Mouse (Mus musculus): Measurements from ENCODE around the gene Sesn3. TPM values are rescaled to one million over a fixed set of nuclear protein-coding genes. Genes with fewer than 3 reads are reported as not detected.

Sesn3 gene
- polyA plus RNA-seq, 1 experiment from 2014 or later = 28.9 TPM

- H3K36me3 ChIP-seq = no peaks in the 10 kb centered on the region
- H3K9me3 ChIP-seq = no peaks in the 10 kb centered on the region
- WGBS = 94% methylated on average over 1 of the region's 1 CpGs
- no peak overlapping the region for H3K9ac ChIP-seq
- no peaks in the 10 kb centered on the region for H3K27me3 ChIP-seq
- H3K4me1 ChIP-seq = 0 out of 2 replicates have a peak, but pooled peaks cover 12% of the 10 kb centered on the region
- H3K4me3 ChIP-seq = no peak overlapping the region
- H3K4me2 ChIP-seq (replicated peaks) = no peak overlapping the region
- no peak for ATAC-seq (ENCODE audit: insufficient number of reproducible peaks, insufficient read depth, low FRiP score, low TSS enrichment)
- H3K27ac ChIP-seq = no peak overlapping the region
These were observed 12.4 kb downstream of the Sesn3 start for GRCm38 (mm10) chr9:14287234-14287633.

GRCm38 (mm10) chr9:14288500-14288899 lies 13.6 kb downstream of the Sesn3 start:
- no peak overlapping the region for H3K9ac ChIP-seq
- H3K9me3 ChIP-seq = no peaks in the 10 kb centered on the region
- H3K4me2 ChIP-seq (replicated peaks) = no peak overlapping the region
- ATAC-seq (ENCODE audit: insufficient number of reproducible peaks, insufficient read depth, low FRiP score, low TSS enrichment) = no peak
- H3K36me3 ChIP-seq = no peaks in the 10 kb centered on the region
- no peak overlapping the region for H3K27ac ChIP-seq
- H3K4me1 ChIP-seq = 0 out of 2 replicates have a peak, but pooled peaks cover 9% of the 10 kb centered on the region
- H3K27me3 ChIP-seq = no peaks in the 10 kb centered on the region
- H3K4me3 ChIP-seq = no peak overlapping the region

GRCm38 (mm10) chr9:14293866-14294265 lies 19.0 kb downstream of the Sesn3 start:
- no peaks in the 10 kb centered on the region for H3K9me3 ChIP-seq
- no peak overlapping the region for H3K9ac ChIP-seq
- H3K27me3 ChIP-seq = no peaks in the 10 kb centered on the region
- no peak overlapping the region for H3K4me2 ChIP-seq (replicated peaks)
- WGBS = 88% methylated on average over 1 of the region's 1 CpGs
- no peak overlapping the region for H3K4me3 ChIP-seq
- ATAC-seq (ENCODE audit: insufficient number of reproducible peaks, insufficient read depth, low FRiP score, low TSS enrichment) = no peak
- H3K4me1 ChIP-seq = peaks cover 14% of the 10 kb centered on the region
- H3K36me3 ChIP-seq = no peaks in the 10 kb centered on the region
- no peak overlapping the region for H3K27ac ChIP-seq

GRCm38 (mm10) chr9:14295680-14296440 lies 21.0 kb downstream of the Sesn3 start:
- Histone ChIP-seq H3K36me3 (no peaks in the 10 kb centered on the region), H3K9ac (no peak overlapping the region), H3K27ac (no peak overlapping the region), H3K4me2 (replicated peaks) (no peak overlapping the region), H3K27me3 (no peaks in the 10 kb centered on the region), H3K9me3 (no peaks in the 10 kb centered on the region), H3K4me1 (peaks cover 20% of the 10 kb centered on the region), H3K4me3 (no peak overlapping the region)
- WGBS = 92% methylated on average over 8 of the region's 8 CpGs
- no peak for ATAC-seq (ENCODE audit: insufficient number of reproducible peaks, insufficient read depth, low FRiP score, low TSS enrichment)

GRCm38 (mm10) chr9:14297204-14297603 lies 22.3 kb downstream of the Sesn3 start:
- H3K27ac ChIP-seq = no peak overlapping the region
- no peak overlapping the region for H3K9ac ChIP-seq
- peaks cover 20% of the 10 kb centered on the region for H3K4me1 ChIP-seq
- 74% methylated on average over 5 of the region's 5 CpGs for WGBS
- no peak for ATAC-seq (ENCODE audit: insufficient number of reproducible peaks, insufficient read depth, low FRiP score, low TSS enrichment)
- H3K9me3 ChIP-seq = no peaks in the 10 kb centered on the region
- no peaks in the 10 kb centered on the region for H3K27me3 ChIP-seq
- H3K36me3 ChIP-seq = no peaks in the 10 kb centered on the region
- no peak overlapping the region for H3K4me3 ChIP-seq
- H3K4me2 ChIP-seq (replicated peaks) = no peak overlapping the region

GRCm38 (mm10) chr9:14299819-14300218 lies 25.0 kb downstream of the Sesn3 start:
- Histone ChIP-seq H3K4me2 (replicated peaks) (no peak overlapping the region), H3K9ac (no peak overlapping the region), H3K36me3 (no peaks in the 10 kb centered on the region), H3K27ac (no peak overlapping the region), H3K9me3 (no peaks in the 10 kb centered on the region), H3K27me3 (no peaks in the 10 kb centered on the region), H3K4me3 (no peak overlapping the region), H3K4me1 (peaks cover 18% of the 10 kb centered on the region)
- no peak for ATAC-seq (ENCODE audit: insufficient number of reproducible peaks, insufficient read depth, low FRiP score, low TSS enrichment)

- Histone ChIP-seq H3K4me3 (no peak overlapping the region), H3K9ac (no peak overlapping the region), H3K4me2 (replicated peaks) (no peak overlapping the region), H3K27ac (no peak overlapping the region), H3K9me3 (no peaks in the 10 kb centered on the region), H3K36me3 (no peaks in the 10 kb centered on the region), H3K27me3 (no peaks in the 10 kb centered on the region), H3K4me1 (peaks cover 18% of the 10 kb centered on the region)
- no peak for ATAC-seq (ENCODE audit: insufficient number of reproducible peaks, insufficient read depth, low FRiP score, low TSS enrichment)
- 77% methylated on average over 6 of the region's 6 CpGs for WGBS
These were observed 25.9 kb downstream of the Sesn3 start for GRCm38 (mm10) chr9:14300795-14301194.

GRCm38 (mm10) chr9:14304262-14304968 lies 29.5 kb downstream of the Sesn3 start:
- Histone ChIP-seq H3K27ac (no peak overlapping the region), H3K27me3 (no peaks in the 10 kb centered on the region), H3K4me3 (no peak overlapping the region), H3K9ac (no peak overlapping the region), H3K36me3 (peaks cover 16% of the 10 kb centered on the region), H3K4me2 (replicated peaks) (no peak overlapping the region), H3K4me1 (peaks cover under 1% of the 10 kb centered on the region; the same call in 1 of the 2 replicates), H3K9me3 (no peaks in the 10 kb centered on the region)
- 77% methylated on average over 9 of the region's 9 CpGs for WGBS
- ATAC-seq (ENCODE audit: insufficient number of reproducible peaks, insufficient read depth, low FRiP score, low TSS enrichment) = no peak

- no peak overlapping the region for H3K4me3 ChIP-seq
- no peaks in the 10 kb centered on the region for H3K9me3 ChIP-seq
- peaks cover 32% of the 10 kb centered on the region for H3K36me3 ChIP-seq
- no peak for ATAC-seq (ENCODE audit: insufficient number of reproducible peaks, insufficient read depth, low FRiP score, low TSS enrichment)
- no peak overlapping the region for H3K4me2 ChIP-seq (replicated peaks)
- H3K9ac ChIP-seq = no peak overlapping the region
- no peak overlapping the region for H3K27ac ChIP-seq
- H3K4me1 ChIP-seq = no peaks in the 10 kb centered on the region
- WGBS = 93% methylated on average over 3 of the region's 3 CpGs
- no peaks in the 10 kb centered on the region for H3K27me3 ChIP-seq
These were observed 32.5 kb downstream of the Sesn3 start for GRCm38 (mm10) chr9:14307341-14307740.

- Histone ChIP-seq H3K36me3 (peaks cover 65% of the 10 kb centered on the region), H3K27ac (no peak overlapping the region), H3K9ac (no peak overlapping the region), H3K9me3 (no peaks in the 10 kb centered on the region), H3K27me3 (no peaks in the 10 kb centered on the region), H3K4me2 (replicated peaks) (no peak overlapping the region), H3K4me1 (no peaks in the 10 kb centered on the region), H3K4me3 (no peak overlapping the region)
- WGBS = 90% methylated on average over 3 of the region's 3 CpGs
- ATAC-seq (ENCODE audit: insufficient number of reproducible peaks, insufficient read depth, low FRiP score, low TSS enrichment) = no peak
These were observed 39.1 kb downstream of the Sesn3 start for GRCm38 (mm10) chr9:14313968-14314367.

- no peak for ATAC-seq (ENCODE audit: insufficient number of reproducible peaks, insufficient read depth, low FRiP score, low TSS enrichment)
- H3K4me1 ChIP-seq = no peaks in the 10 kb centered on the region
- H3K4me3 ChIP-seq = no peak overlapping the region
- H3K27ac ChIP-seq = no peak overlapping the region
- H3K9me3 ChIP-seq = no peaks in the 10 kb centered on the region
- peaks cover 65% of the 10 kb centered on the region for H3K36me3 ChIP-seq
- H3K4me2 ChIP-seq (replicated peaks) = no peak overlapping the region
- H3K27me3 ChIP-seq = no peaks in the 10 kb centered on the region
- WGBS = 90% methylated on average over 7 of the region's 7 CpGs
- no peak overlapping the region for H3K9ac ChIP-seq
These were observed 39.6 kb downstream of the Sesn3 start for GRCm38 (mm10) chr9:14314477-14314876.

GRCm38 (mm10) chr9:14316618-14317017 lies 41.8 kb downstream of the Sesn3 start:
- Histone ChIP-seq H3K36me3 (peaks cover 63% of the 10 kb centered on the region), H3K4me1 (no peaks in the 10 kb centered on the region), H3K27ac (no peak overlapping the region), H3K9ac (no peak overlapping the region), H3K4me2 (replicated peaks) (no peak overlapping the region), H3K27me3 (no peaks in the 10 kb centered on the region), H3K4me3 (no peak overlapping the region), H3K9me3 (no peaks in the 10 kb centered on the region)
- 97% methylated on average over 1 of the region's 1 CpGs for WGBS
- ATAC-seq (ENCODE audit: insufficient number of reproducible peaks, insufficient read depth, low FRiP score, low TSS enrichment) = no peak
